Mouse (Mus musculus) megakaryocyte, embryonic 14.5 days (primary cell): Measurements from ENCODE around the gene Sphk2.

Source experiments
- FLI1 ChIP-seq: IDR thresholded peaks from 2 replicates; pipeline ENCODE4 v1.6.1; 2012; ENCODE audit warnings: low read length, inconsistent platforms, mixed read lengths
- GATA1 ChIP-seq: IDR thresholded peaks from 3 replicates; pipeline ENCODE4 v1.6.1; 2012; ENCODE audit warnings: mixed read lengths, low read length, inconsistent platforms, borderline replicate concordance

- TF ChIP-seq GATA1 (no peak), FLI1 (no peak)
Observed at GRCm38 (mm10) chr7:45721234-45721571, 3.4 kb upstream of the Sphk2 start.
